Comparison of ENCODE assay signal across 8 mouse cellular contexts in the genomic region with DNA sequence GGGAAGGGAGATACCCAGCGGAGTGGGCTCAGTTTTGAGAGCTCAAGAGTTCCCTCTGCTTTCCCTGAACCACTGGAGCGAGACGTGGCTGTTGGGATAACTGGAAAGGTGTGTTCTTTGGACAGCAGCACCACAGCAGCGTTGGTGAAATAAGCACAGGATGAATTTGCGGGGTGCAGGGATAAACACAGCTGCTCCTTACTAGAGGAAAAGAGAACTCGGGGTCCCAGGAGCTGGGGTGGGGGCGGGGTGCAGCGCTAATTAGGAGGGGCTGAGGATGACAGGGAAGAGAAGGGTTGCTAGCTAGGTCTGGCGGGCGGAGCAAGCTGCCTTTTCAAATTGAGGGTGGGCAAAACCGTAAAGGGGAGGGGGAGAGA.
DNase-seq lines count a peak whose midpoint lies in the region; ATAC-seq and TF ChIP-seq lines count a peak whose summit lies in the region.

No protein-coding gene starts in this region.

- H3K4me3 ChIP-seq in lung, embryonic 14.5 days (ENCODE audit: low read depth, low read length): peak overlapping the region; percentile 34
- H3K4me3 ChIP-seq in intestine, embryonic 14.5 days (ENCODE audit: low read depth, low read length): peak overlapping the region; percentile 31
- peak overlapping the region; percentile 38 for H3K4me3 ChIP-seq in neural tube, embryonic 14.5 days (ENCODE audit: low read depth, low read length)

- no peaks in the 10 kb centered on the region for H3K9me3 ChIP-seq in lung, embryonic 14.5 days (ENCODE audit: low read depth, low read length)
- no peaks in the 10 kb centered on the region for H3K9me3 ChIP-seq in intestine, embryonic 14.5 days (ENCODE audit: control insufficient read depth, low read length)
- H3K9me3 ChIP-seq in neural tube, embryonic 14.5 days (ENCODE audit: control insufficient read depth, low read length): no peaks in the 10 kb centered on the region

- H3K27me3 ChIP-seq in lung, embryonic 14.5 days (ENCODE audit: insufficient read depth, low read length): peaks cover 24% of the 10 kb centered on the region
- peaks cover 56% of the 10 kb centered on the region for H3K27me3 ChIP-seq in intestine, embryonic 14.5 days (replicated peaks; ENCODE audit: control insufficient read depth, insufficient read depth, low read length)
- peaks cover 11% of the 10 kb centered on the region for H3K27me3 ChIP-seq in neural tube, embryonic 14.5 days (ENCODE audit: control insufficient read depth, insufficient read depth, low read length)

- H3K9ac ChIP-seq in lung, embryonic 14.5 days: no peak overlapping the region
- no peak overlapping the region for H3K9ac ChIP-seq in intestine, embryonic 14.5 days (ENCODE audit: low read length)
- H3K9ac ChIP-seq in neural tube, embryonic 14.5 days (replicated peaks; ENCODE audit: low read depth, low read length): peak overlapping the region; percentile 29

- DNase-seq in cerebellum, adult 18-20 months: no peak
- no peak for DNase-seq in lung, embryonic 14.5 days
- no peak for DNase-seq in lung, postnatal 25 days (ENCODE audit: low spot score)
- DNase-seq in intestine, embryonic 14.5 days (ENCODE audit: low spot score): no peak
- no peak for DNase-seq in urinary bladder, postnatal 4 days (ENCODE audit: low spot score in 2 of 2)
- DNase-seq in spleen, postnatal 36 days (ENCODE audit: low spot score in 2 of 2): no peak

- no peaks in the 10 kb centered on the region for H3K36me3 ChIP-seq in lung, embryonic 14.5 days (ENCODE audit: insufficient read depth)
- H3K36me3 ChIP-seq in intestine, embryonic 14.5 days (ENCODE audit: control insufficient read depth, insufficient read depth, low read length): no peaks in the 10 kb centered on the region
- no peaks in the 10 kb centered on the region for H3K36me3 ChIP-seq in neural tube, embryonic 14.5 days (ENCODE audit: control insufficient read depth, insufficient read depth, low read length)

- peak; percentile 36; the same call in 1 of the 2 replicates for ATAC-seq in cerebellum, adult (ENCODE audit: insufficient number of reproducible peaks, low FRiP score, low TSS enrichment)
- peak; percentile 21; the same call in 1 of the 2 replicates for ATAC-seq in lung, embryonic 14.5 days (ENCODE audit: insufficient read depth)
- no peak for ATAC-seq in intestine, embryonic 14.5 days (replicated peaks; ENCODE audit: low FRiP score, low TSS enrichment, low read depth)
- ATAC-seq in neural tube, embryonic 14.5 days (ENCODE audit: low read depth): peak; percentile 75

- WGBS in lung, embryonic 14.5 days: 9% methylated on average over 11 of the region's 11 CpGs
- WGBS in intestine, embryonic 14.5 days: 10% methylated on average over 11 of the region's 11 CpGs
- WGBS in neural tube, embryonic 14.5 days: 5% methylated on average over 11 of the region's 11 CpGs

- H3K4me2 ChIP-seq in lung, embryonic 14.5 days: peak overlapping the region; percentile 69
- H3K4me2 ChIP-seq in intestine, embryonic 14.5 days (ENCODE audit: low read length): peak overlapping the region; percentile 51
- peak overlapping the region; percentile 64 for H3K4me2 ChIP-seq in neural tube, embryonic 14.5 days (ENCODE audit: low read depth, low read length)

- no peak for TF ChIP-seq CTCF in lung, embryonic 14.5 days (IDR thresholded peaks at IDR 0.05; ENCODE audit: low read depth)

- H3K4me1 ChIP-seq in lung, embryonic 14.5 days (ENCODE audit: insufficient read depth): no peaks in the 10 kb centered on the region
- H3K4me1 ChIP-seq in intestine, embryonic 14.5 days (replicated peaks; ENCODE audit: control insufficient read depth, insufficient read depth, low read length): no peaks in the 10 kb centered on the region
- no peaks in the 10 kb centered on the region for H3K4me1 ChIP-seq in neural tube, embryonic 14.5 days (ENCODE audit: control insufficient read depth, insufficient read depth, low read length)

- H3K27ac ChIP-seq in lung, embryonic 14.5 days (ENCODE audit: low read depth): no peak overlapping the region
- H3K27ac ChIP-seq in intestine, embryonic 14.5 days (ENCODE audit: low read depth): no peak overlapping the region
- H3K27ac ChIP-seq in neural tube, embryonic 14.5 days (ENCODE audit: low read depth, low read length): no peak overlapping the region
